Mouse (Mus musculus) monocyte, adult 2 months (primary cell): ENCODE measurements around the gene Gjc2.
A peak's percentile ranks its signal among the peaks of the same experiment; 100 is the strongest.

Source experiments
- DNase-seq, 2 experiments: peaks; one replicate each; pipeline ENCODE4 v3.0.0; 2022; ENCODE audit warnings: low spot score in 2 of 2, low read depth in 1 of 2

Gene Gjc2

GRCm38 (mm10) chr11:59209003-59209441, 26.0 kb upstream of the Gjc2 start:
- DNase-seq = peak in 1 of 2 experiments; percentile 60

GRCm38 (mm10) chr11:59208153-59208831, 25.3 kb upstream of the Gjc2 start, which contains the start of gene 2310033P09Rik:
2310033P09Rik (plus strand) TSS chr11:59208321.
- peak; percentile 84 to 92 for DNase-seq

GRCm38 (mm10) chr11:59202081-59202995, 19.3 kb upstream of the Gjc2 start, which contains the start of gene Mrpl55:
Mrpl55 (plus strand) TSS chr11:59202486.
- peak; percentile 64 to 86 for DNase-seq

GRCm38 (mm10) chr11:59201216-59202002, 18.4 kb upstream of the Gjc2 start:
- no peak for DNase-seq

- DNase-seq = no peak
Measured at GRCm38 (mm10) chr11:59196230-59196629, 13.2 kb upstream of the Gjc2 start.

GRCm38 (mm10) chr11:59192059-59192386, 9.0 kb upstream of the Gjc2 start, which contains the start of gene Guk1:
Guk1 (minus strand) TSS chr11:59192212.
- DNase-seq = no peak

GRCm38 (mm10) chr11:59191231-59192058, 8.4 kb upstream of the Gjc2 start:
- peak; percentile 59 to 78 for DNase-seq

- DNase-seq = no peak
Measured at GRCm38 (mm10) chr11:59187706-59188105, 4.7 kb upstream of the Gjc2 start.

GRCm38 (mm10) chr11:59185490-59185889, 2.5 kb upstream of the Gjc2 start:
- DNase-seq = no peak

GRCm38 (mm10) chr11:59183821-59184220, 808 bp upstream of the Gjc2 start:
- DNase-seq = no peak

GRCm38 (mm10) chr11:59176921-59177320, 6.1 kb downstream of the Gjc2 start:
- no peak for DNase-seq

GRCm38 (mm10) chr11:59176475-59176874, 6.5 kb downstream of the Gjc2 start:
- no peak for DNase-seq

GRCm38 (mm10) chr11:59174189-59174838, 8.7 kb downstream of the Gjc2 start:
- no peak for DNase-seq

GRCm38 (mm10) chr11:59170549-59170948, 12.5 kb downstream of the Gjc2 start:
- no peak for DNase-seq

GRCm38 (mm10) chr11:59169807-59170206, 13.2 kb downstream of the Gjc2 start:
- no peak for DNase-seq

GRCm38 (mm10) chr11:59165616-59166241, 17.3 kb downstream of the Gjc2 start:
- DNase-seq = no peak

GRCm38 (mm10) chr11:59164384-59164783, 18.6 kb downstream of the Gjc2 start:
- no peak for DNase-seq

- DNase-seq = peak; percentile 95 to 97
Measured at GRCm38 (mm10) chr11:59163255-59164236, 19.5 kb downstream of the Gjc2 start, which contains the start of gene Iba57. Iba57 (minus strand) TSS chr11:59163739.
